Mouse (Mus musculus) kidney, postnatal 0 days (tissue): ENCODE results near the gene Lrg1. TPM values are rescaled to one million over a fixed set of nuclear protein-coding genes. Genes with fewer than 3 reads are reported as not detected.
"Not testable (repeated sequence)": the region's sequence is repeated elsewhere in the genome, so short reads cannot be mapped to it uniquely, and the experiment has no call there.

Source experiments
- ATAC-seq: fragments of 200-750 bp; cut with Nextera tagmentation; replicated peaks from 2 replicates; pipeline ENCODE4 v1.8.0; 2017; ENCODE audit warnings: low read depth, moderate number of reproducible peaks, moderate TSS enrichment, moderate library complexity; ENCODE audit not compliant: low FRiP score
- DNase-seq: peaks from one replicate; pipeline ENCODE4 v3.0.0-alpha.2; 2016; ENCODE audit warnings: low spot score
- H3K27ac ChIP-seq: fragments of 300-500 bp; sonication (generic); 2 replicates; pipeline ENCODE4 v1.5.1; 2014; ENCODE audit warnings: mild to moderate bottlenecking
- H3K27me3 ChIP-seq: fragments of 300-500 bp; sonication (generic); 2 replicates; pipeline ENCODE4 v1.6.1; 2014; ENCODE audit warnings: low read length, mixed read lengths; ENCODE audit not compliant: insufficient read depth
- H3K36me3 ChIP-seq: fragments of 300-500 bp; sonication (generic); 2 replicates; pipeline ENCODE4 v1.6.1; 2014; ENCODE audit warnings: low read length, mixed read lengths; ENCODE audit not compliant: insufficient read depth
- H3K4me1 ChIP-seq: fragments of 300-500 bp; sonication (generic); replicated peaks from 2 replicates; pipeline ENCODE4 v1.6.1; 2014; ENCODE audit warnings: antibody characterized with exemption, low read length, mixed read lengths; ENCODE audit not compliant: insufficient read depth
- H3K4me2 ChIP-seq: fragments of 300-500 bp; sonication (generic); 2 replicates; pipeline ENCODE4 v1.6.1; 2014; ENCODE audit warnings: mild to moderate bottlenecking, low read length, moderate library complexity, mixed read lengths
- H3K4me3 ChIP-seq: fragments of 300-500 bp; sonication (generic); replicated peaks from 2 replicates; pipeline ENCODE4 v1.5.1; 2014; ENCODE audit warnings: low read depth, low read length
- H3K9ac ChIP-seq: fragments of 300-500 bp; sonication (generic); 2 replicates; pipeline ENCODE4 v1.6.1; 2014; ENCODE audit warnings: low read depth, low read length
- H3K9me3 ChIP-seq: fragments of 300-500 bp; sonication (generic); replicated peaks from 2 replicates; pipeline ENCODE4 v1.6.1; 2016; ENCODE audit warnings: low read length, inconsistent platforms, mixed read lengths
- CTCF ChIP-seq: IDR thresholded peaks from 2 replicates; pipeline ENCODE4 v1.5.1; 2016; ENCODE audit warnings: antibody characterized with exemption, low read depth, mild to moderate bottlenecking, moderate library complexity
- WGBS: fragments of 180-500 bp; shearing (Covaris S2); extraction: QIAGEN DNeasy Blood & Tissue Kit; methylation state at CpG from one replicate; pipeline ENCODE4 v1.1.7; 2014; 5-methylcytosine and 5-hydroxymethylcytosine counted together
- polyA plus RNA-seq: library from polyadenylated mRNA; unstranded; fragments of >200 nt; fragmentation: Nextera tagmentation; extraction: Ambion mirVana; gene quantifications from 2 replicates; pipeline ENCODE4 v1.2.1, GENCODE M21; 2015

Lrg1 gene
- polyA plus RNA-seq, 1 experiment from 2014 or later = 1.9 TPM

DNA sequence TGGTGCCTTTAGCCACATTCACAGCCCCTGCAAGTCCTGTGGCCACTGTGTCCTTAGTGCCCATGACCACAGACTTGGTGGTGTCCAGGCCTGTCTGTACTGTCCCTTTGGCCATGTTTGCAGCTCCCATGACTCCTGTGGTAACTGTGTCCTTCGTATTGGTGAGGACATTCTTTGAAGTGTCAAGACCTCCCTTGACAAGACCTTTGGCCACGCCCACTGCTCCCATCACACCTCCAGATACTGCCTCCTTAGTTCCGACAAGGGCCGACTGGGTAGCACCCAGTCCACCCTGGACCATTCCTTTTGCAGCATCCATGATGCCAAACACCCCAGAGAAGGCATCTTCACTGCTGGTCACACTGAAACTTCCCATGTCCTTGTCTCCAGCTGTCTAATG is 14.8 kb downstream of the Lrg1 start:
- no peak for ATAC-seq
- 65% methylated on average over 4 of the region's 4 CpGs for WGBS
- no peaks in the 10 kb centered on the region for H3K4me1 ChIP-seq

DNA sequence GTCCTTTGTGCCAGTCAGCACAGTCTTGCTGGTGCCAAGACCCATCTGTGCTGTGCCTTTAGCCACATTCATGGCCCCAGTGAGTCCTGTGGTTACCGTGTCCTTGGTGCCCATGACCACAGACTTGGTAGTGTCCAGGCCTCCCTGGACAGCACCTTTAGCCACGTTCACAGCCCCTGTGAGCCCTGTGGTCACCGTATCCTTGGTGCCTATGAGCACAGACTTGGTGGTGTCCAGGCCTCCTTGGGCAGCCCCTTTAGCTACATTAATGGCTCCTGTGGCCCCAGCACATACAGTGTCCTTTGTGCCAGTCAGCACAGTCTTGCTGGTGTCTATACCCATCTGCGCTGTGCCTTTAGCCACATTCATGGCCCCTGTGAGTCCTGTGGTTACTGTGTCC is 15.4 kb downstream of the Lrg1 start:
- ATAC-seq, H3K4me3 ChIP-seq, H3K27me3 ChIP-seq, H3K9me3 ChIP-seq, DNase-seq, H3K4me2 ChIP-seq, H3K9ac ChIP-seq, H3K27ac ChIP-seq, H3K4me1 ChIP-seq: not testable (repeated sequence)
- 93% methylated on average over 4 of the region's 4 CpGs for WGBS
- H3K36me3 ChIP-seq = 0 out of 2 replicates have a peak, but pooled peaks cover 16% of the 10 kb centered on the region

More for the DNA sequence above, 14.8 kb downstream of the Lrg1 start:
- Histone ChIP-seq H3K27me3 (no peaks in the 10 kb centered on the region), H3K9ac (no peak overlapping the region), H3K36me3 (0 out of 2 replicates have a peak, but pooled peaks cover 11% of the 10 kb centered on the region), H3K4me3 (no peak overlapping the region), H3K4me2 (no peak overlapping the region), H3K27ac (no peak overlapping the region), H3K9me3 (no peaks in the 10 kb centered on the region)
- DNase-seq = no peak
- TF ChIP-seq CTCF = no peak

DNA sequence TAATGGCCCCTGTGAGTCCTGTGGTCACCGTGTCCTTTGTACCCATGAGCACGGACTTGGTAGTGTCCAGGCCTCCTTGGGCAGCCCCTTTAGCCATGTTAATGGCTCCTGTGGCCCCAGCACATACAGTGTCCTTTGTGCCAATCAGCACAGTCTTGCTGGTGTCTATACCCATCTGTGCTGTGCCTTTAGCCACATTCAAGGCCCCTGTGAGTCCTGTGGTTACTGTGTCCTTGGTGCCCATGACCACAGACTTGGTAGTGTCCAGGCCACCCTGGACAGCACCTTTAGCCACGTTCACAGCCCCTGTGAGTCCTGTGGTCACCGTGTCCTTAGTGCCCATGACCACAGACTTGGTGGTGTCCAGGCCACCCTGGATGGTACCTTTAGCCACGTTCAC is 17.0 kb downstream of the Lrg1 start:
- H3K4me2 ChIP-seq, ATAC-seq, H3K27ac ChIP-seq, H3K4me3 ChIP-seq, H3K9me3 ChIP-seq, DNase-seq, H3K9ac ChIP-seq, H3K4me1 ChIP-seq, H3K27me3 ChIP-seq: not testable (repeated sequence)
- peaks cover 30% of the 10 kb centered on the region for H3K36me3 ChIP-seq
- WGBS = 83% methylated on average over 1 of the region's 5 CpGs

DNA sequence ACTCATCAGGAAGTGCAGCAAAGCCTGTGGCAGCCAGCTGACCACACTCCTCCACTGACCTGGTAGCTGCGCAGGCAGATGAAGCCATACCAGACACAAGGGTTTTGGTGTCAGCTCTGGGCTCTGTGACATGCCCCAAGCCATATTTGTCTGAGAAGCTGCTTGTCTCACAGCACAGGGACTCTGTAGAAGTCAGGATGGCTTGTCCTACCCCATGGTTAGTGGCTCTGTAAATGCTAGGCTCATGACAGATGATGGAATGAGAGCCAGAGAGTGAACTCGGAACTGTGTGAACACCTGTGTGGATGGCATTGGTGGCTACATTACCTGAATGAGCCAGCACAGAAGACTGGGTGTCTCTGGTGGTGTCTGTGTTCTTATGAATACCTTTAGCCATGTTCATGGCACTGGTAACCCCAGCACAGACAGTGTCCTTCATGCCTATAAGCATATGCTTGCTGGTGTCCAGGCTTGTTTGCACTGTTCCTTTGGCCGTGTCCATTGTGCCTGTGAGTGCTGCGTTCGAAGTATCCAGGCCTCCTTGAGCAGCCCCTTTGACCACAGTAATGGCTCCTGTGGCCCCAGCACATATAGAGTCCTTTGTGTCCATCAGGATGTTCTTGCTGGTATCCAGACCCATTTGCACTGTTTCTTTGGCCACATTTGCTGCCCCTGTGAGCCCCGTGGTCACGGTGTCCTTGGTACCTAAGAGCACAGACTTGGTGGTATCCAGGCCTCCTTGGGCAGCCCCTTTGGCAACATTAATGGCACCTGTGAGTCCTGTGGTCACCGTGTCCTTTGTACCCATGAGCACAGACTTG is 18.1 kb downstream of the Lrg1 start:
- Histone ChIP-seq H3K4me1 (no peaks in the 10 kb centered on the region), H3K9me3 (no peaks in the 10 kb centered on the region), H3K9ac (no peak overlapping the region), H3K4me3 (no peak overlapping the region), H3K27ac (no peak overlapping the region), H3K36me3 (peaks cover 38% of the 10 kb centered on the region), H3K27me3 (no peaks in the 10 kb centered on the region), H3K4me2 (no peak overlapping the region)
- no peak for ATAC-seq
- 95% methylated on average over 8 of the region's 8 CpGs for WGBS
- no peak for TF ChIP-seq CTCF
- DNase-seq = no peak

DNA sequence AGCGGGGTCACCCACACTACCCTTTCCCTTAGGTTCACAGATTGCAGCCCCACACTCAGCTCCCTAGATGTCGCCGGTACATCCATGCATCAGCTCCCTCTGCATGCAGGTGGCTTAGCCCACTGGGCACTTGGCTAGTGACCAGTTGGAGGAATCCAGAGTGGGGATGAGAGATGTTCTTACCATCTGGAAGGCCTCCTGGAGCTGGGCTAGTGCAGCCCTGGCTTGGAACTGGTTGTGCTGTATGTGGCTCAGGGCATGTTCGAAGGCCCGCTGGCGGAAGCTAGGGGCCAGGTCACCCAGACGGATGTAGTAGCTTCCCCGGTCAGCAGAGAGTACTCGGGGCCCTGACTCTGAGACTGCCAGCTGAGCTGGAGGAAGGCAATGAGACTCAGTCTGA is 18.9 kb downstream of the Lrg1 start:
- H3K27ac ChIP-seq = no peak overlapping the region
- no peak for TF ChIP-seq CTCF
- ATAC-seq = no peak
- no peak overlapping the region for H3K4me3 ChIP-seq
- 93% methylated on average over 9 of the region's 9 CpGs for WGBS
- no peaks in the 10 kb centered on the region for H3K4me1 ChIP-seq
- H3K9me3 ChIP-seq = no peaks in the 10 kb centered on the region
- H3K27me3 ChIP-seq = no peaks in the 10 kb centered on the region
- H3K36me3 ChIP-seq = peaks cover 46% of the 10 kb centered on the region
- no peak overlapping the region for H3K9ac ChIP-seq
- DNase-seq = no peak
- H3K4me2 ChIP-seq = no peak overlapping the region

DNA sequence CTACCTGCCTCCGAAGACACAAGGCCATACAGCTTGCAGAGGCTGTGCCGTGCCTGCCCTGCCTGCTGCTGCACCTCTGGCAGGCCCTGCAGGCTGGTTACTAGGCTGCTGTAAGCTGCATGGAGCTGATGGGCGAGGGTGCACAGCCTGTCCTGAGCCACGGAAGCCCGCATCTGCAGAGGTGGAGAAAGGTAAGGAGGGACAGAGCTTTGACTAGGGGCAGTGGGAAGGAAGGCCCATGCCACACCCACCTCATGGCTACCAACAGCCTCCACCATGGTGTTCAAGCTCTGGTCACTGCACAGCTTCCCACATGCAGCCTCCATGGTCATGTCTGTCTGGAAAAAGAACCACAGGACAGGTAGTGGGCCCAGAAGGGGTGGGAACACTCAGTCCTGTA is 19.6 kb downstream of the Lrg1 start:
- no peak for ATAC-seq
- Histone ChIP-seq H3K9ac (no peak overlapping the region), H3K36me3 (peaks cover 52% of the 10 kb centered on the region), H3K27me3 (no peaks in the 10 kb centered on the region), H3K4me2 (no peak overlapping the region), H3K4me3 (no peak overlapping the region), H3K4me1 (no peaks in the 10 kb centered on the region), H3K9me3 (no peaks in the 10 kb centered on the region), H3K27ac (no peak overlapping the region)
- no peak for DNase-seq
- no peak for TF ChIP-seq CTCF
- WGBS = 92% methylated on average over 5 of the region's 5 CpGs

DNA sequence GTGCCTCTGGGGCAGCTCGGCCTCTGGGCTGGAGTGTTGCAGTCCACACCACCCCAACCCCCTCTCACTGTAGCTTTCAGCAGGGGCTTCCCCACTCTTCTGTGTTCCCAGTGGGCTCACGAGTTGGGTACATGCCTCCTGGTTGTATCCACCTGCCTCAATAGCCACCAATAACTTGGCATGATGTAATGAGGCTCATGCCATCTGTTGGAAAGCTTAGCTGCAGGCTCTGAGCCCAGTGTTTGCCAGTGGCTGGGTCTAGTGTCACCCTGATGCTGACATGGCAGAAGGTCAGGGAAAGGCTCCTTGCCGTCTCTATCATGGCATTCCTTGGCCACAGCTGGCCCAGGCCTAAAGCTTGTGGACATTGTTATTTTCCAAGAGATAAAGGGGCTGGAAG is 21.0 kb downstream of the Lrg1 start:
- H3K36me3 ChIP-seq = peaks cover 64% of the 10 kb centered on the region
- no peak overlapping the region for H3K27ac ChIP-seq
- H3K27me3 ChIP-seq = no peaks in the 10 kb centered on the region
- H3K9ac ChIP-seq = no peak overlapping the region
- ATAC-seq (no peak), DNase-seq (no peak)
- 91% methylated on average over 3 of the region's 3 CpGs for WGBS
- H3K4me3 ChIP-seq = no peak overlapping the region
- TF ChIP-seq CTCF = no peak
- H3K9me3 ChIP-seq = no peaks in the 10 kb centered on the region
- no peaks in the 10 kb centered on the region for H3K4me1 ChIP-seq
- H3K4me2 ChIP-seq = no peak overlapping the region
